Mouse (Mus musculus): ENCODE measurements around the gene Sema5a. TPM values are rescaled to one million over a fixed set of nuclear protein-coding genes. Genes with fewer than 3 reads are reported as not detected.

Sema5a gene
- polyA plus RNA-seq, 1 experiment = 0.60 TPM

DNA sequence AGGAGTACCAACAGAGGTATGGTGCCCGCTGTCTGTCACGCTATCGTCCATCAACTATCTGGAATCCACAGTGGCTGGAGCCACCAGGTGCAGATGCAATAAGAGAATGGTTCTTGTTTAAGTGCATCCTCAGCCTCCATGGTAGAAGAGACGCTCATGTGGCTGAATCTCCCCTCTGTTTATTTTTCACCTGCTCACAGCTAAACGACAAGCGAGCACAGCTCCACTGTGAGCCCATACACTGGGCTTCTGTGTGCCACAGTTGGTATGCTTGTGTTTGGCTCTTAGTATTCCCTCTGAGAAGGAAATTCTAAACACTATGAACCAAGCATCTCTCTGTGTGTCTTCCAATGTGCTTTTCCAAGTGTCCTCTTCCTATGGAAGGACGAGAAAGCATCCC is 366.6 kb downstream of the Sema5a start:
- TF ChIP-seq CTCF (IDR thresholded peaks at IDR 0.05; ENCODE audit: control insufficient read depth, insufficient read depth, low read length) (no peak), POLR2A (IDR thresholded peaks at IDR 0.05; ENCODE audit: borderline replicate concordance, control insufficient read depth, low read depth, low read length) (no peak)
- 81% methylated on average over 7 of the region's 7 CpGs for WGBS
- H3K4me1 ChIP-seq (ENCODE audit: control insufficient read depth, insufficient read depth, low read length) = no peaks in the 10 kb centered on the region
- H3K4me3 ChIP-seq (replicated peaks; ENCODE audit: control insufficient read depth, low read depth, low read length) = no peak overlapping the region
- no peak overlapping the region for H3K27ac ChIP-seq (ENCODE audit: control insufficient read depth, insufficient read depth, low read depth, low read length, poor library complexity)

DNA sequence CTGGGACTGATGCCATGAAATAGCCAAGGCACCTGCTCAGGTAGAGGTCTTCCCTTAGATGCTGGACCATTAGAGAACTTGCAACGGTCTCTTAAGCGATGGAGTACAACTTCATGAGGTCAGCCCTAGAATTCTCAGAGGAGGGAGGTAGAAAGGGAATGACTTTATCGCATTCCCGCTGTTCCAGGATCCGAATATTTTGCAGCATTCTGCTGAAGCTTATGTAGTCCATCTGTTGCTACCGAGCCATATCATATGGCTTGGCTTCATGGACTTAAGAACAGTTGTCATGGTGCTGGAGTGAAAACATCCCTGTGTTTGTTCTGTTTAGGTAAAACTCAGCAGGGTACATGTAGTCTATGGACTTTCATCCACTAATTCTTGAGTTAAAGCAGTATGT is 369.1 kb downstream of the Sema5a start:
- 78% methylated on average over 6 of the region's 6 CpGs for WGBS
- no peak for TF ChIP-seq POLR2A (IDR thresholded peaks at IDR 0.05; ENCODE audit: borderline replicate concordance, control insufficient read depth, low read depth, low read length)
- TF ChIP-seq CTCF (IDR thresholded peaks at IDR 0.05; ENCODE audit: control insufficient read depth, insufficient read depth, low read length) = no peak
- Histone ChIP-seq H3K4me1 (ENCODE audit: control insufficient read depth, insufficient read depth, low read length) (no peaks in the 10 kb centered on the region), H3K4me3 (replicated peaks; ENCODE audit: control insufficient read depth, low read depth, low read length) (no peak overlapping the region), H3K27ac (ENCODE audit: control insufficient read depth, insufficient read depth, low read depth, low read length, poor library complexity) (no peak overlapping the region)

DNA sequence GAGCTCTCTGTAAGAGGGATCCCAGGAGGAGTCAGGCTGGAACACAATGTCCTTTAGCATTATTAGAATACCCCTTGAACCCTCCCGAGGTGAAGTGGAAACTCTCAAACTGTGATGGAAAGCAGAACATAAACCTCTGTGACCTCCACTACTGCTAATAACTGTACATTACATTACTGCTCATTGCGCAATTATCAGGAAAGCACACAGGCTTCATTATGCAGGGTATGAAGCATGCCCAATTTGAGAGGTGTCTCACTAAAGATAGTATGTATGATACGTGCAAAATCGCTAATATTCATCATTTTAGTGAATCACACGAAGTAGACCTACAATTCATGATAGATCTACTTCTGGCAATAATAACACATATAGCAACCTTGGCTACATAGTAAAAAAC is 371.2 kb downstream of the Sema5a start:
- Histone ChIP-seq H3K4me1 (ENCODE audit: control insufficient read depth, insufficient read depth, low read length) (no peaks in the 10 kb centered on the region), H3K4me3 (replicated peaks; ENCODE audit: control insufficient read depth, low read depth, low read length) (no peak overlapping the region), H3K27ac (ENCODE audit: control insufficient read depth, insufficient read depth, low read depth, low read length, poor library complexity) (no peak overlapping the region)
- TF ChIP-seq POLR2A (IDR thresholded peaks at IDR 0.05; ENCODE audit: borderline replicate concordance, control insufficient read depth, low read depth, low read length) = no peak
- no peak for TF ChIP-seq CTCF (IDR thresholded peaks at IDR 0.05; ENCODE audit: control insufficient read depth, insufficient read depth, low read length)
- WGBS = 76% methylated on average over 5 of the region's 5 CpGs

DNA sequence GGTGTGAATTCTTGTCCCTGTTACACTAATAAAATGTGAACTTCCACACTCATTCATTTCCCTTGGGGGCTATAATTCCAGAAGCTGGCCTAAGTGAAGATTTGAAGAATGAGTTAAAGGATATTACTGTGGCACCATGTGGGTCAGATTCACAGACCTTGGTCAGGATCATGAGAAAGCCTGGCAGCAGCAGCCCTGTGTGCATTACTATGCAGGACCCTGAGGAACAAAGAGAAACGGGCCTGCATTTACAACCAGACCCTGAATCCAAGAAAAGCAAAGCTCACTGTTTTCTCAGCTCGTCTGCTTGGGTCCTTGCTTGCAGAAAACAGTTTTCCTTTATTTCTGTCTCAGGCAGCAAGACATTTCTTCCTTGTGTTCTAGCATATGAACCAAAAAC is 374.6 kb downstream of the Sema5a start:
- Histone ChIP-seq H3K27ac (ENCODE audit: control insufficient read depth, insufficient read depth, low read depth, low read length, poor library complexity) (no peak overlapping the region), H3K4me1 (ENCODE audit: control insufficient read depth, insufficient read depth, low read length) (no peaks in the 10 kb centered on the region), H3K4me3 (replicated peaks; ENCODE audit: control insufficient read depth, low read depth, low read length) (no peak overlapping the region)
- TF ChIP-seq CTCF (IDR thresholded peaks at IDR 0.05; ENCODE audit: control insufficient read depth, insufficient read depth, low read length) (no peak), POLR2A (IDR thresholded peaks at IDR 0.05; ENCODE audit: borderline replicate concordance, control insufficient read depth, low read depth, low read length) (no peak)
- 56% methylated on average over 2 of the region's 2 CpGs for WGBS

DNA sequence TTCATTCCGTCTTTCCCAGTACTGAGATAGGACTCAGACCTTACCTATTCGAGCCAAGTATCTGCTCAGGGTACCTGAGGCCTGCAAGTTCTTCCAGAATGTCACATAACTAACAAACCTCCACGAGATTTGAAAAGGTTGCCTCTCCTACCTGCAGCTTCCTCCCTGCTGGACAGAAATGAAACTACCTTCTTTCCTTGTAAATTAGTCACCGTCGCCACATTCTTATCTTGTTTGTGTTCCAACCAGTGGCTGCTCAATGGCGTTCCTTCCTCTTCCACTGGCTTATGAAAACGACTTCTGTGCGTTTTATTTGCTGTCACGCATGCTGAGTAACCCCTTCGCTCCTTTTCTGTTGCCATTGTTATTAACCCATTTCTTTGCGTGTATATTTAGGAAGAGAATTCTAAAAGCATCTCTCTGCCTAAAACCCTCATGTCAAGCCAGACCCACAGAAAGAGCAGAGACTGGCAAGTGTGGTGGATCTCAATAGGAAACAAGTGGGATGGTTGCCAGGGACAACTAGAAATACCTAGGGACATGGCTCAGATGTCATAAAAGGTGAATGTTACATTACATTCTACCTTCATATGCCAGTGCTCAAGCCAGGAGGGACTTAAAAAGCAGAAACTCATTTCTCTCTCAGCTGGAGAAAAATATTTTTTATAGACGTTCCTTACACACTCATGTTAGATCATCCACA is 378.6 kb downstream of the Sema5a start:
- Histone ChIP-seq H3K27ac (ENCODE audit: control insufficient read depth, insufficient read depth, low read depth, low read length, poor library complexity) (no peak overlapping the region), H3K4me1 (ENCODE audit: control insufficient read depth, insufficient read depth, low read length) (no peaks in the 10 kb centered on the region), H3K4me3 (replicated peaks; ENCODE audit: control insufficient read depth, low read depth, low read length) (no peak overlapping the region)
- TF ChIP-seq POLR2A (IDR thresholded peaks at IDR 0.05; ENCODE audit: borderline replicate concordance, control insufficient read depth, low read depth, low read length) (no peak), CTCF (IDR thresholded peaks at IDR 0.05; ENCODE audit: control insufficient read depth, insufficient read depth, low read length) (no peak)
- 66% methylated on average over 12 of the region's 12 CpGs for WGBS

DNA sequence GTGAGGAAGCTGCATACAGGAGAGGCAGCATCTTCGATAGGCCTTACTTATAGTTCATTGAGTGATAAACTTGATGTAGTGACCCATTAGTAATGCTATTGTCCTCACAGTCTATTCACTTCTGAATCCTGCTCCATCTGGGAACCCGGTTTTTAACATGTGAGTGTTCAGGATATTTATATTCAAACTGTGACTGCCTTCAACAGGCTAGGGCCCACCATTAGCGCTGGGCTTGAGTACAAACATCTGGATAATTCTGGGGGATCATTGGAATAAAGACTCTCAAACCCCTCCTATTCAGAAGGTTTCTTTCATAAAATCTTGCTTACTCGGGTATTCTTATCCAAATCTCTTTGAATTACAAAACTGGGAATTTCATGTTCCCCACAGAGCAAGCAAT is 379.5 kb downstream of the Sema5a start:
- no peak overlapping the region for H3K4me3 ChIP-seq (replicated peaks; ENCODE audit: control insufficient read depth, low read depth, low read length)
- 86% methylated on average over 4 of the region's 4 CpGs for WGBS
- TF ChIP-seq CTCF (IDR thresholded peaks at IDR 0.05; ENCODE audit: control insufficient read depth, insufficient read depth, low read length) (no peak), POLR2A (IDR thresholded peaks at IDR 0.05; ENCODE audit: borderline replicate concordance, control insufficient read depth, low read depth, low read length) (no peak)
- H3K27ac ChIP-seq (ENCODE audit: control insufficient read depth, insufficient read depth, low read depth, low read length, poor library complexity) = no peak overlapping the region
- no peaks in the 10 kb centered on the region for H3K4me1 ChIP-seq (ENCODE audit: control insufficient read depth, insufficient read depth, low read length)

DNA sequence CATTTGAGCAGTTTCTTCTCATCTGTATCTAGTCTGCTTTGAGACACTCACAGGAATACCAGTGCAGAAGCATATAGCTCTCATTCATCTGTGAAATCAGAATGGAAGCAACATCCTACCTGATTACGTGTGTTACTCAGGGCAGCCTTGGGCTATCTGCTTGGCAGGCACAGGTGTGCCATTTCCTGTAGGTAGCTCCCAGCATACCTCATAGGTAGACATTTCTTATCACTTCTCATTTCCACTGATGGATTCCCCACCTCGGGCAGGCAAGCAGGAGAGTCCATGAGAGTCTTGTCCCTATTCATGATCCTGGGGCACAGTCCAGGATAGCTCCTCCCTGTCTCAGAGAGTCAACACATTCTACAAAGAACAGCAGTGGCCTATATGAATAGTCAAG is 381.4 kb downstream of the Sema5a start:
- WGBS = 77% methylated on average over 2 of the region's 2 CpGs
- no peak overlapping the region for H3K4me3 ChIP-seq (replicated peaks; ENCODE audit: control insufficient read depth, low read depth, low read length)

DNA sequence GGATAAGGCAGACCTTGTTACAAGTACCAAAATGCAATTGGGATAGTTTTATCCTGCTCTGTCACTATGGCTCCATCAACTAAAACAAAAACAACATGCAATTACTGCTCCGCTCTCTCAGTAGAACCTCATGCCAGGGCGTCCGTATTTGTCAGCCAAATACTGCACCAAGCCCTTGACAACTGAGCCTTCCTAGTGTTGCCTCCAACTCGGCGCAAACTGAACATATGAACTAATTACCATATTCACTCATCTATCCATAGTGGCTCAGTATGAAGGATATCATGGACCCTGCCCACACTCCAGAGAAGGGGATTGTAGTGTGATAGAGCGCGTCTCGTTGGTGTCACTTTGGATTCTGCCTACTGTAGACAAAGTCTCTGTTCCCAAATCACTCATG is 389.1 kb downstream of the Sema5a start:
- H3K27ac ChIP-seq (ENCODE audit: control insufficient read depth, insufficient read depth, low read depth, low read length, poor library complexity) = no peak overlapping the region
- no peak for TF ChIP-seq POLR2A (IDR thresholded peaks at IDR 0.05; ENCODE audit: borderline replicate concordance, control insufficient read depth, low read depth, low read length)
- H3K4me3 ChIP-seq (replicated peaks; ENCODE audit: control insufficient read depth, low read depth, low read length) = no peak overlapping the region
- WGBS = 86% methylated on average over 8 of the region's 8 CpGs
- H3K4me1 ChIP-seq (ENCODE audit: control insufficient read depth, insufficient read depth, low read length) = no peaks in the 10 kb centered on the region

More for the DNA sequence above, 381.4 kb downstream of the Sema5a start:
- TF ChIP-seq CTCF (IDR thresholded peaks at IDR 0.05; ENCODE audit: control insufficient read depth, insufficient read depth, low read length) (no peak), POLR2A (IDR thresholded peaks at IDR 0.05; ENCODE audit: borderline replicate concordance, control insufficient read depth, low read depth, low read length) (no peak)
- H3K27ac ChIP-seq (ENCODE audit: control insufficient read depth, insufficient read depth, low read depth, low read length, poor library complexity) = no peak overlapping the region
- no peaks in the 10 kb centered on the region for H3K4me1 ChIP-seq (ENCODE audit: control insufficient read depth, insufficient read depth, low read length)

DNA sequence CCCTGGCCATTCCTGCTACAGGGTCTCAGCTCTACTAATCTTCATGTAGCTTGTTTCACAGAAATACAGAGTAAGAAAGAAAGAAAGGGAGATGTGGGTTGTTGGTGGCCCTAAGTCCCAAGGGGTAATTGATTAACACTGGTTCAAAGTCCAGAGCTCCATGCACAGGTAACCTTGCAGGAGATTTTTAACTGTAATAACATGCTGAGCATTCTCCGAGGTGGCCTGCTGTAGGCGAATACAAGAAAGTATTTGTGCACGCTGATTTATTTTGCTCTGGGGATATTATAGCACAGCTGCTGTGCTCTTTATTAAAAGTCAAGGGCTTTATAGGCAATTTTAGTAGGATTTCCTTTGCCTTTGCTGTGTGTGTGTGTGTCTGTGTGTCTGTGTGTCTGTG is 393.3 kb downstream of the Sema5a start:
- no peak for TF ChIP-seq CTCF (IDR thresholded peaks at IDR 0.05; ENCODE audit: control insufficient read depth, insufficient read depth, low read length)
- no peak for TF ChIP-seq POLR2A (IDR thresholded peaks at IDR 0.05; ENCODE audit: borderline replicate concordance, control insufficient read depth, low read depth, low read length)
- no peak overlapping the region for H3K4me3 ChIP-seq (replicated peaks; ENCODE audit: control insufficient read depth, low read depth, low read length)
- 79% methylated on average over 3 of the region's 3 CpGs for WGBS
- no peaks in the 10 kb centered on the region for H3K4me1 ChIP-seq (ENCODE audit: control insufficient read depth, insufficient read depth, low read length)
- no peak overlapping the region for H3K27ac ChIP-seq (ENCODE audit: control insufficient read depth, insufficient read depth, low read depth, low read length, poor library complexity)
